Mouse (Mus musculus) megakaryocyte, adult 5-6 weeks (primary cell): ENCODE measurements around the gene Msi2. TPM values are rescaled to one million over a fixed set of nuclear protein-coding genes. Genes with fewer than 3 reads are reported as not detected.
A peak's percentile ranks its signal among the peaks of the same experiment; 100 is the strongest.

Source experiments
- ATAC-seq: 2 replicates; pipeline ENCODE4 v1.8.0; 2016; ENCODE audit warnings: mild to moderate bottlenecking, inconsistent platforms; ENCODE audit not compliant: poor library complexity, severe bottlenecking
- total RNA-seq, 2 experiments: library from RNA; stranded (forward) in 1 of 2; stranded (reverse) in 1 of 2; fragments of 153-499, 151-499 nt in 1 of 2; fragments of 221-1000, 200-1000 nt in 1 of 2; gene quantifications; 2 replicates each; pipeline versions ENCODE4 v1.2.3 to v1.2.4; 2015 to 2017

The Msi2 gene
- total RNA-seq, 2 experiments from 2014 or later = 5.3 to 14.4 TPM

DNA sequence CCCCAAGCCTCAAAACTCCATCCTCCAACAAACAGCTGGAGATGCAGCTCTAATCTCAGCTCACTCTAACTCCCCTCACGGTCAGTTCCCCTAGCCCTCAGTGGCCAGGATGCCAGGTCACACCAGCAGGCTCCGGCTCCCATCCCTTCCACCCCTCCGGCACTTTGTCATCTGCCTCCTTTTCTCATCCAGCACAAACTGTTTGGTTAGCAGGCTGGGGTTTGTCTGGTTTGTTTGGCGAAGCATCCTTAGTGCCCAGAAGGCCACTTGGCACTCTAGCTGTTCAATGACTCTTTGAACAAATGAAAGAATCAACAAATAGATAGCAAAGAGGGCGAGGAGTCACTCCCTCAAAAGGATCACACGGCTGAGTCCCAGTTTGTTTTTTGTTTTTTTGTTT, 194.8 kb downstream of the Msi2 start:
- no peak for ATAC-seq

DNA sequence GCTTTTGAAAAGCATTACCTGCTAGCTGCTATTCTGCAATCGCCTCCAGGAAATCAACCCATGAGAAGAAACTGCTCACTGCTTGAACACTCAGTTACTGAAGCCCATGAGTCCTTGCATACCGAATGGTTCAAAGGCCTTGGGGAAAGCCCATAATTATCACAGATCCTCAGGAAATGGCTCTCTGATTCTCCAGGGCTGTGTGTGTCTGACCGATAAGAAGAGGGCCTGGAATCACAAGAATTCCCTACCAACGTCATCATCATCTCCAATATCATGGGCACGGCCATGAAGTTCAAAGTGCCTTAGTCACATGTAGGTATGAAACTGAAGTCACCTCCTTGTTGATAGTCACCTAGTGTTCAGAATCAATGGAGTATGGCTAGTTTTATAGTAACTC, 196.2 kb downstream of the Msi2 start:
- ATAC-seq = no peak

GRCm38 (mm10) chr11:88520951-88521730, 197.2 kb downstream of the Msi2 start:
- no peak for ATAC-seq

DNA sequence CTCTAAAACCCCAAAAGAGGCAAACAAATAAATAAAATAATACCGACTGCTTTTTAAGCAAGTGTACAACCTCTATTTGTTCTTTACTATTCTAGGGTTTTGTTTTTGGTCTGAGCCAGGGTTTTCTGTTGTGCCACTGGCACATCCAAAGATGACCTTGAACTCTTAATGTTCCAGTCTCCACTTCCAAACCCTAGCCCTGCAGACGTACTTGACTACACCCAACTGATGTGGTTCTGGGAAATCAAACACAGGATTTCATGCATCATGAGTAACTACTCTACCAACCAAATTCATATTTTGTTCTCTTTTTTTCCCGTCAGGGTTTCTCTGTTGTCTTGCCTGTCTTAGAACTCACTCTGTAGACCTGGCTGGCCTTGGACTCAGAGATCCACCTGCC, 200.0 kb downstream of the Msi2 start:
- ATAC-seq = no peak

DNA sequence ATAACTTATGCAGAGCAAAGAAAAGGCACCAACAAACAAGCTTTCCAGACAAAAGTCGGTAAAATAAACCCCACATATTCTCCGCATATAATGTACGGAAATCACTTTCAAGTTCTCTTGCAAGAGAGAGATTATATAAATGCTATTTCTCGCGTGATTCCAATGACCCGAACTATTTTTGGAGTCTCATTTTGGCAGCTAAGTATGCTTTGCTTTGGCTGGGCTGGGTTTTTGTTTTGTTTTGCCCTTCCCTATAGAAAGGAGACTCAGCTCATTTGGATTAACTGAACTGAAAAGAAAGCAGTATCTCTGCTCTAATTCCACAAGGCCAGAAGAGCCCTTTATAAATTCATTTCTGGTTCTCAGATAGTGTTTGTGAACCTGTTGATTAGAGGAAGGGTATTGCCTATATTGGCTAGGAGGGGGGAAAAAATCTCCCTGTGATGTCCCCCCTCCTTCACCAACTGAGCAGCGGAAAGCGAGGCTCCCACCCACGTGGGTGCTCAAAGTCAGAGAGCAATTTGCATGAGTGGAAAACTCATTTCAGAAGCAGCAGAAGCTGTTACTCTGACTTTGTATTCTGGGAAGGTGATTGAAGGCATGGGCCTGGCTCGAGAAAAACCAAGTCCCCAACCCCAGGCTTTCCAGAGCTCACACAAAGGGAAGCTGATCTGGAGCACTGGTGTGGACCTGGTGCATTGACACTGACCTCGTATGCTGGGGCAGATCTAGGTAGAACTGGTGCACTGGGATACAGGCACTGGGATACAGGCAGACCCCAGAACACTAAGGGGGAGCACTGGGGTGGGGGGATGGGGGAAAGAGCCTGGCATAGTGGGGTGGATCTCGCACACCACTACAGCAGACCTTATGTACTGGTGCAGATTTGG, 201.5 kb downstream of the Msi2 start:
- ATAC-seq = no peak

DNA sequence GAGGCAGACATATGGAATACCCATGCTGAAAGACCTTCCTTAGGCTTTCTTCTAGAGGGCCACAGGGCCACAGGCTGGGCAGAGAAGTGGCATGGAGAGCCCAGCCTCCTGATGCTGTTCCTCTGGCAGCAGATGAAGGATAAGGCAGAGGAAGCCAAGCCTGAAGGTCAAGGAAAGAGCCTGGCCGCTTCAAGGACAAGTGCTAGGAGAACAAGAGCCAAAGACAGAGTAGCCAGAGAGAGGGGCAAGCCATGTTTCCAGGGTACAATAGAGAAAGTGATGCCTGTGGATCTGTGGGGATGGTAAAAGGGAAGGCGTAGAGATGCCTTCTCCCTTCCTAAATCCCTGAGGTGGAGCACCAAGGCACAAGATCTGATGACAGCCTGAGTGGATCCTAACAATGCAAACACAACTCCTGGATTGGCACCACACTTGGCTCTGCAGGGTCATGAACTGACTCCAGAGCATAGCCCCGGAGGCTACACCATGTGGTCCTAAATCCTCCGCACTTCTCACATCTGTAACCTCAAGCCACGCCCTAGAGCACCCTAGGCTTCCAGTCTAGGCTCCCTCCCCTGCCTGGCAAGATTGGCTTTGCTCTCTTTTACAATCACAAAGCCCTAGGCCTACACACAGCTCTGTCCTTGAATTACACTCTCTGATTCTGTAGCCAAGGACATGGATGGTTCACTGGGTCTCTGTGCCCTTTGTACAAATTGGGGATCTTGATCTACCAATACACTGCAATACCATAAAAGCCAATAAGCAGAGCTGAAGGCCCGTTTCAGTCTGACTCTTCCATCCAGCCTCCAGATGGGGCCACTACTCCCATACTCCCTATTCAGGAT, 202.4 kb downstream of the Msi2 start:
- ATAC-seq = no peak

GRCm38 (mm10) chr11:88515267-88515666, 203.0 kb downstream of the Msi2 start:
- no peak for ATAC-seq

GRCm38 (mm10) chr11:88514151-88514926, 204.0 kb downstream of the Msi2 start:
- ATAC-seq = no peak

GRCm38 (mm10) chr11:88512580-88512979, 205.7 kb downstream of the Msi2 start:
- peak; percentile 35; the same call in 1 of the 2 replicates for ATAC-seq

- ATAC-seq = no peak
Observed at GRCm38 (mm10) chr11:88510282-88510850, 207.9 kb downstream of the Msi2 start.

DNA sequence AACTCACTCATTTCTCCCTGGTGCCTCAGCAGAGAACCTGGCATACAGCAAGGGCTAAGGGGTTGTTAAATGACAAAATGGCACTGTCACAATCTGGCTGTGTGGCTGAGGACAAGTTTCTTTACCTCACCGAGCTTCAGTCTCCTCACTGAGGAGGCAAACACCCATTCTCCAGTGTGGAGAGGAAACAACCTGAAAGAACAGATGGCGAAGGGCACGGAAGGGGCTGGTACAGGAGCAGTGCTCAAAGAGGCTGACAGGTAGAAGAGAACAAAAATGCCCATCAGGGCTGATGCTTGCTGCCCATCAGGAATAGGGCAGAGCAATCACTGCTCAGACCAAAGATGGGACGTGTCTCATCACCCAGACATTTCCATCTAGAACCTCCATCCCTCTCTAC, 208.8 kb downstream of the Msi2 start:
- no peak for ATAC-seq

GRCm38 (mm10) chr11:88508133-88508532, 210.2 kb downstream of the Msi2 start:
- ATAC-seq = no peak

GRCm38 (mm10) chr11:88506544-88507419, 211.5 kb downstream of the Msi2 start:
- ATAC-seq = no peak

GRCm38 (mm10) chr11:88506109-88506508, 212.2 kb downstream of the Msi2 start:
- ATAC-seq = no peak

DNA sequence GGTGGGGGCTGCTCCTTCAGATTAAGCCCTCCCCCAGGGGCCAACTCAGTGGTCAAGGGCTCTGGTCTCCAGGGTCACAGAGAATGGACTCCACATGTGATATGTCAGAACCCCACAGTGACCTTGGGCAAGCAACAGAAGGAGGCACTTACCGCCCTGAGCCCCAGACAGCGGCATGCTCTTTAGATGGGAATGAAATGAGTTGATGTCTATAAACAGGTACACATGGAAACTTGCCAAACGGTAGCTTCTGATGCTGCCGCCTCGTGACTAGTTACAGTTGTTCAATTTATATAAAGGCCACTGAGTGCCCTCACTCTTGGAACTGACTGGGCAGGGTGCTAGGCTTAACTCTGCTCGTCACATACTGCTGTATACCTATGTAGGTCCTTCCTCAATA, 215.7 kb downstream of the Msi2 start:
- no peak for ATAC-seq

GRCm38 (mm10) chr11:88498491-88498890, 219.8 kb downstream of the Msi2 start:
- no peak for ATAC-seq

DNA sequence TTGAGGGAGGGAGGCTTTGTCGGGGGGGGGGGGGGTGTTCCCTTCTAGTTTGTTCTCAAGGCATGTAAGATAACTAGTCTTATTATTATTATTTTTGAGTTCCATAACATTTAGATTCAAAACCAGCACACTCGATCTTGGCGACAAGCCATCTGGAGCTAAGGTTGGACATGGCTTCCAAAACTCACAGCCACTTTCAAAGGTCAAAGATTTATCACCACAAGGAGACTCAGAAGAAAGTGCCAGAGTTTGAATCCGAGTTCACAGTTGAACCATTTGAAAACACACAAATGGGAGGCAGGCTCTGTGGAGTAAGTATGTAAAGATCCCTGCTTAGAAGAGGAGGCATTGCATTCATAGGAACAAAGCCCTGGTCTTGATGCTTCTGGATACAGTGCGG, 221.9 kb downstream of the Msi2 start:
- no peak for ATAC-seq

DNA sequence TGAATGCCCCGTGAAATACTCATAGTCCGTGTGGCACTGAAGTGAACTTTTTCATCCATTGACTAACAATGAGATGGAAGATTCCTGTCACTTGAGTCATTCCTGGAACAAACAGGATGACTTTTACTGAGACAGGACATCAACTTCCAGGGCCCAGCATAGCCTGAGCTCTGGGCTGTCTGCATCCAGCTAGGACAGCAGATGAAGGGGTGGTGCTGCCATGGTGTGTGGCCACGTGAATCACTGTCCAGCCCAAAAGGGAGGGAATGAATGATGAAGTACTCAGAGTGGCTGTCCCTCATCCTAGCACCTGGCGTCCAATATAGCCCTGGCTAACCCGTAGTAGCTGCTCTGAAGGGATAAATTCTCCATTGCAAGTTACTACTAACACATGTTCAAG, 222.6 kb downstream of the Msi2 start:
- ATAC-seq = no peak

DNA sequence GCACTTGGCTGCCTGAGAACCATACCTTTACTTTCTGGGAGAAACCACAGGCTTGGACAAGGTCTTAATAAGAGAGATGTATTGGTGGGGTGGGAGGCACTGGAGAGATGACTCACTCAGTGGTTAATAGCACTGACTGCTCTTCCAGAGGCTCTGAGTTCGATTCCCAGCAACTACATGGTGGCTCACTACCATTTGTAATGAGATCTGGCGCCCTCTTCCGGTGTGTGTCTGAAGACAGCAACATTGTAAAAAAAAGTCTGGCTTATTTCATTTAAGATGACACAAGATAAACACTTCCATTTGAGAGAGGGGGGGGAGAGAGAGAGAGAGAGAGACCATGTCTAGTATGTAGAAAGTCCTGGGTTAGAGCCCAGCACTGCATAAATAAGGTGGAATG, 223.3 kb downstream of the Msi2 start:
- ATAC-seq = no peak
